Mouse (Mus musculus) limb, embryonic 14.5 days (tissue): Measurements from ENCODE around the gene Ddx55. TPM values are rescaled to one million over a fixed set of nuclear protein-coding genes. Genes with fewer than 3 reads are reported as not detected.

Source experiments
- ATAC-seq: fragments of 200-750 bp; cut with Nextera tagmentation; 2 replicates; pipeline ENCODE4 v1.8.0; 2017; ENCODE audit warnings: low read depth, moderate number of reproducible peaks, moderate TSS enrichment; ENCODE audit not compliant: low FRiP score
- DNase-seq: peaks from one replicate; pipeline ENCODE4 v3.0.0-alpha.2; 2015; ENCODE audit warnings: low spot score
- H3K27ac ChIP-seq: fragments of 300-500 bp; sonication (generic); replicated peaks from 2 replicates; pipeline ENCODE4 v1.5.1; 2014; ENCODE audit warnings: low read depth, mild to moderate bottlenecking, low read length, moderate library complexity, mixed read lengths
- H3K27me3 ChIP-seq: fragments of 300-500 bp; sonication (generic); 2 replicates; pipeline ENCODE4 v1.6.1; 2014; ENCODE audit warnings: low read length, mixed read lengths; ENCODE audit not compliant: control insufficient read depth, insufficient read depth
- H3K36me3 ChIP-seq: fragments of 300-500 bp; sonication (generic); 2 replicates; pipeline ENCODE4 v1.6.1; 2014; ENCODE audit warnings: mild to moderate bottlenecking, low read length, moderate library complexity, mixed read lengths; ENCODE audit not compliant: control insufficient read depth, insufficient read depth
- H3K4me1 ChIP-seq: fragments of 300-500 bp; sonication (generic); 2 replicates; pipeline ENCODE4 v1.6.1; 2014; ENCODE audit warnings: antibody characterized with exemption, low read length, mixed read lengths; ENCODE audit not compliant: control insufficient read depth, insufficient read depth
- H3K4me2 ChIP-seq: fragments of 300-500 bp; sonication (generic); replicated peaks from 2 replicates; pipeline ENCODE4 v1.6.1; 2014; ENCODE audit warnings: low read depth, mild to moderate bottlenecking, low read length, moderate library complexity; ENCODE audit not compliant: severe bottlenecking
- H3K4me3 ChIP-seq: fragments of 300-500 bp; sonication (generic); replicated peaks from 2 replicates; pipeline ENCODE4 v1.5.1; 2014; ENCODE audit warnings: low read length
- H3K9ac ChIP-seq: fragments of 300-500 bp; sonication (generic); 2 replicates; pipeline ENCODE4 v1.6.1; 2014; ENCODE audit warnings: mild to moderate bottlenecking, low read depth, low read length, moderate library complexity; ENCODE audit not compliant: severe bottlenecking
- H3K9me3 ChIP-seq: fragments of 300-500 bp; sonication (generic); 2 replicates; pipeline ENCODE4 v1.6.1; 2016; ENCODE audit warnings: low read length; ENCODE audit not compliant: control insufficient read depth
- POLR2A ChIP-seq: fragments of 200-500 bp; IDR thresholded peaks from 2 replicates; pipeline ENCODE4 v1.8.0; 2012; ENCODE audit warnings: inconsistent platforms, mild to moderate bottlenecking, moderate library complexity, borderline replicate concordance; ENCODE audit not compliant: insufficient read depth, insufficient read length; ENCODE audit errors: extremely low read depth
- WGBS: fragments of 180-500 bp; shearing (Covaris S2); extraction: QIAGEN DNeasy Blood & Tissue Kit; methylation state at CpG from one replicate; pipeline ENCODE4 v1.1.7; 2014; 5-methylcytosine and 5-hydroxymethylcytosine counted together
- polyA plus RNA-seq, 2 experiments: library from polyadenylated mRNA; depleted of rRNA in 1 of 2; stranded (reverse) in 1 of 2; unstranded in 1 of 2; fragments of >200 nt; fragmentation: Nextera tagmentation in 1 of 2; extraction: Ambion mirVana in 1 of 2; gene quantifications; 2 replicates each; pipeline versions ENCODE4 v1.2.1 to v1.2.3; 2012 to 2014

The Ddx55 gene
- polyA plus RNA-seq, 2 experiments: 11.9 to 22.0 TPM

DNA sequence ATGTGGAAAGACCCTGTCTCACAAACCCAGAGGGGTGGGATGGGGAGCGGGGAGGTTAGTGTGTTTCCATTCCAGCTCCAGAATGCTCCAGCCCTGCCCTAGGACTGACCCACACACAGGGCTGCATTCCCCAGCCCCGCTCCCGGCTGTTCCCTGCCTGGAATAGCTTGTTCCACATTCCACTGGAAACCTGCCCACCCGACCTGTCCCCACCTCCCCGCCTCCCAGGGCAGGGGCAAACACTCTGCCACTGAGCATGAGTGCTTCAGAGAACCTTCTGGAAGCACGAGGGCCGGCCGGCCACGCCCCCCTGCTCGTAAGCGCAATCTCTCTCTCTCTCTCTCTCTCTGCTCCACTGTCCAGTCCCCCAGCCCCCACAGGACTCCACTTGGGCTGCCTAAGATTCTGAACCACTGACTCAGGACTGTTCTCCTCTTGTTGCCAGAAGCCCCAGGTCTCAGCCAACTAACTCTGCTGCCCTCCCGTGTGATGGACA lies 42.9 kb upstream of the Ddx55 start:
- Histone ChIP-seq H3K36me3 (peaks cover 77% of the 10 kb centered on the region), H3K4me1 (no peaks in the 10 kb centered on the region), H3K4me2 (no peak overlapping the region), H3K27ac (no peak overlapping the region), H3K9me3 (no peaks in the 10 kb centered on the region), H3K27me3 (no peaks in the 10 kb centered on the region), H3K9ac (0 out of 2 replicates have a peak overlapping the region, but pooled peaks have one; percentile 12), H3K4me3 (no peak overlapping the region)
- DNase-seq (peak; percentile 9), ATAC-seq (peak; percentile 64)
- WGBS: 74% methylated on average over 12 of the region's 12 CpGs
- TF ChIP-seq POLR2A: no peak

DNA sequence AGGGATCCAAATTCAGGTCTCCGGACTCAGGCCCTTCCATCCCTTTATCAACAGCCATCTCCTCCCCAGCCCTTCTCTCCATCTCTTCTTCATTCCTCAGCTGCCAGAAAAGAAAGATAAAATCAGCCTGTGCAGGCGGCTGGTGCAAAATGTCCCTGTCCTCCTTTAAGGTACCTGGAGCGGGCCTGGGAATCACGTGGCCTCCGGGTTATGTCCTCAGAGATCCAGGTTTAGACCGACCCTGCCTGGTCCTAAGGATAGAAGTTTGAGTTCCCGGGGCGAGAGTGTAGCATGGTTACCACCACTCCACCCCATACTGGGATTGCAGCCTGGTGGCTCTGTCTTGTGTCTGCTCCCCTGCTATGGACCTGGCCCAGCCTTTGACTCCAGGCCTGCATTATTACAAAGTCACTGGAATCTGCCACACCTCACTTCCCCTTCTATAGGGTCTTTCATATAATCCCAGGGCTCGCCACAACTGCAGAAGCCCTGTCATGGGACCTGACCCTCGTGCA lies 42.1 kb upstream of the Ddx55 start:
- Histone ChIP-seq H3K36me3 (peaks cover 79% of the 10 kb centered on the region), H3K9ac (no peak overlapping the region), H3K4me1 (no peaks in the 10 kb centered on the region), H3K27ac (no peak overlapping the region), H3K9me3 (no peaks in the 10 kb centered on the region), H3K4me3 (no peak overlapping the region), H3K27me3 (no peaks in the 10 kb centered on the region), H3K4me2 (no peak overlapping the region)
- TF ChIP-seq POLR2A: no peak
- DNase-seq: no peak
- WGBS: 90% methylated on average over 10 of the region's 10 CpGs
- ATAC-seq: no peak

DNA sequence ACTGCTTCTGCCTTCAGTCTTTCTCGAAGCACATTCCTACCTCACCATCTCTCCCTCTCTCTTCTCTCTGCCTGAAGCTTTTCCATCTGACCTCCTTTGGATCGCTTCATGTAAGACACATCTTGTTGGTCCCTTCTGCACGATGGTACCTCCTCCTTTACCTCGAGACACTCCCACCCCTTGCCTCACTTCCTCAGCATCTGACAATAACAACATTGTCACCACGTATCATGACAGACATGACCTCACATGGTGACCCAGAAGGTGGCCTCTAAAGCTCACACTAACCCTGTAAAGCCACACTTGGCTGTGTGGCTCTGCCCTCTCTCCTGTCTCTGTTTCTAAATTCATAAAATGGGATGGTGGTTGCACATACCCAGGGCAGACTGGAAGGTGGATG lies 36.9 kb upstream of the Ddx55 start:
- no peak for DNase-seq
- no peaks in the 10 kb centered on the region for H3K27me3 ChIP-seq
- TF ChIP-seq POLR2A: no peak
- no peaks in the 10 kb centered on the region for H3K9me3 ChIP-seq
- no peak overlapping the region for H3K27ac ChIP-seq
- H3K4me2 ChIP-seq: no peak overlapping the region
- no peak for ATAC-seq
- no peak overlapping the region for H3K4me3 ChIP-seq
- no peak overlapping the region for H3K9ac ChIP-seq
- WGBS: 87% methylated on average over 5 of the region's 5 CpGs
- no peaks in the 10 kb centered on the region for H3K4me1 ChIP-seq
- peaks cover 65% of the 10 kb centered on the region for H3K36me3 ChIP-seq

DNA sequence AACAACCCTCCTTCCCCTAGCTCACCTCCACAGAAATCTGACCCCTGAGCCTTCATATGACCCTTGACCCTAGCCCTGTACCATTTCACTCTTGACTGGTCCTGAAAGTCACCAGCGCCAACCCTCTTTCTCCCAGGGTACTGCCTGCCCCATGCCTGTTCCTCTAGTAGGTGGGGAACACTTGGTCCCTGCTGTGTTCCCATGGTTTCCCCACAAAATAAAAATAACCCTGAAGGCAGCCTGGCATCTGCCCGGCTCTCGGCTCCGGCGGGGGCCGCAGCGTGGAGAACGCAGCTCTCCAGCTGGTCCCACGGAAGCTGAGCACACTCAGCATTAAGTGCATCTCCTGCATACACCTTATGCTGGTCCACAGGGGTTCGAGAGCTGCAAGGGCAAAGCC lies 34.0 kb upstream of the Ddx55 start:
- no peak overlapping the region for H3K4me3 ChIP-seq
- 88% methylated on average over 10 of the region's 10 CpGs for WGBS
- no peak for TF ChIP-seq POLR2A
- H3K36me3 ChIP-seq: peaks cover 39% of the 10 kb centered on the region
- H3K27ac ChIP-seq: no peak overlapping the region
- H3K4me2 ChIP-seq: no peak overlapping the region
- no peak overlapping the region for H3K9ac ChIP-seq
- H3K9me3 ChIP-seq: no peaks in the 10 kb centered on the region
- DNase-seq (no peak), ATAC-seq (no peak)
- H3K4me1 ChIP-seq: no peaks in the 10 kb centered on the region
- no peaks in the 10 kb centered on the region for H3K27me3 ChIP-seq

DNA sequence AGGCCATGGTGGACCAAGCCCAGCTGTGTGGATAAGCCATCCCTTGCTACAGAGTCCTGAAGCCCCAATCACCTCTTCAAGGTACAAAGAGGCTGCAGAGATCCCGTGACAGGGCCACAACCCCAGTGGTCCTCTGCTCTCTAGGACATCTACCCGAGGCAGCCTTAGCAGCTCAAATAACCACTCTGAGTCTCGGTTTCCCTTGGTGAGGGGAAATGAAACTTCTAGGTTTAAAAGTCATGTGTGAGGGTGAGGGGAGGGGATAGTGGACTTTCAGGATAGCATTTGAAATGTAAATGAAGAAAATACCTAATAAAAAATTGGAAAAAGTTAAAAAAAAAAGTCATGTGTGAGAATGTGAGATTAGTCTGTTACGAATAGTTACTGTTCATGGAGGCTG lies 31.1 kb upstream of the Ddx55 start:
- no peak for DNase-seq
- Histone ChIP-seq H3K36me3 (peaks cover 33% of the 10 kb centered on the region), H3K27me3 (no peaks in the 10 kb centered on the region), H3K9ac (no peak overlapping the region), H3K9me3 (no peaks in the 10 kb centered on the region), H3K4me1 (no peaks in the 10 kb centered on the region), H3K27ac (no peak overlapping the region), H3K4me2 (no peak overlapping the region), H3K4me3 (no peak overlapping the region)
- ATAC-seq: no peak
- no peak for TF ChIP-seq POLR2A
- WGBS: 89% methylated on average over 4 of the region's 4 CpGs
